Mouse (Mus musculus): ENCODE data around the gene Cage1.

DNA sequence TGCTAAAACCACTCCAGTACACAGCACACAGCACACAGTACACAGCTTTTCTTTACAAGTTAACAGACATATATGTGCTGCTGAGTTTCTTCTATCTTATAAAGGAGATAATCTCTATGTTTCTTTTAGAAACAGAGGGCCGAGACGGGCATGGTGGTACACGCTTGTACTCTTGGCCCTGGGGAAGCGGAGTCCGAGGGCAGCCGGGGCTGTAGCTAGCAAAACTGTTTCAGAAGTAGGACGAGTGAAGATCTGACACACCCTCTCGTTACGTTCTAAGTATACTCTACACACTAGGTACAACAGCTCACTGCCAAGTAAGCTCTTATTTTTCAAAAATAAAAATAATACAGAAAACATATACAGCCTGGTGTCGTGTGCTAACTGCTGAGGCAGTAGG is 56.5 kb downstream of the Cage1 start:
- no peak for TF ChIP-seq TAL1 (IDR thresholded peaks at IDR 0.05; ENCODE audit: low read length)
- no peak for TF ChIP-seq GATA1 (IDR thresholded peaks at IDR 0.05; ENCODE audit: low read length)

All from erythroblast, embryonic 14.5 days (primary cell).